Mouse (Mus musculus): ENCODE data around the gene Nek4.

The Nek4 gene

DNA sequence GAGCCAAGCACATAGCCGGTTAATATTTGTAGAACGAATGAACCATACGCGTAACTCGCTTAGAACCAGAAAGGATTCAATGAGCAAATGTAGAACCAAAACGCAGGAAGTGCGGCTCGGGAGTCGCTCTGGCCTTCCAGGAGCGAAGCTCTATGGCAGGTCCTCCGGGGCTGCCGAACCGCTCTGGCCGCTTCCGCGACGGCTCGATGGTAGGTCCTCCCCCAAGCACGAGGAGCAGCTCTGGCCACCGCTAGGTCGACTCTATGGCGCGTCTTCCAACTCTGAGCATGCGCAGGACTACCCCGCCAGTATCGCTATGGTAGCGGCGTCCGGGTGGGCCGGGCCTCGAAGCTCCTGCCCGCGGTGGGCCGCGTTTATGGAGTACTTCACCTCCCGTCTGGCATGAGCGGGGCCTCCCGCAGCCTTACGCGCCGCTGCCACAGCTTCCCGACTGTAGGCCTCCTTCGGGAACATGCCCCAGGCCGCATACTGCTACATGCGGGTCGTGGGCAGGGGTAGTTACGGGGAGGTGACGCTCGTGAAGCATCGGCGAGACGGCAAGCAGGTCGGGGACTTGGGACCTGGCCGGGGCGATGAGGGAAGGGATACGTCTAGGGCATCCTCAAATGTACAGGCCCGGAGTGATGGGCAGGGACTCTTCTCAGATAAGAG lies at the start of gene Nek4:
Gene Nek4, plus strand, starts transcription at position 224 of the 672 bp plus-strand sequence.
- peak; percentile 97 to 98 for DNase-seq (ENCODE audit: low spot score in 2 of 2)

DNA sequence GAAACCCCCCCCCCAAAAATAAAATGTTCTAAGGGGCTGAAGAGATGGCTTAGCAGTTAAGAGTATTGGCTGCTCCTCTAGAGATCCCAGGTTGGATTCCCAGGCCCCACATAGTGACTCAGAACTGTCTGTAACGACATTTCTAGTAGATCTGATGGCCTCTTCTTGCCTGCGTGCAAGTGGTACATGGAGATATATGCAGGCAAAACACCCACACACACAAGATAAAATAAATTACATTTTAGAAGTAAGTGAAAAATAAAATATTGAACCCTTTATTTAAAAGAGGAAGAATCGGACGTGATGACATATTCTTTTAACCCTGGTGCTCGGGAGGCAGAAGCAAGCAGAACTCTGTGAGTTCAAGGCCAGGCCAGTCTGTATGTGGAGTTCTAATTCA lies 48.5 kb upstream of the Nek4 start:
- no peak for DNase-seq (ENCODE audit: low spot score in 2 of 2)

DNA sequence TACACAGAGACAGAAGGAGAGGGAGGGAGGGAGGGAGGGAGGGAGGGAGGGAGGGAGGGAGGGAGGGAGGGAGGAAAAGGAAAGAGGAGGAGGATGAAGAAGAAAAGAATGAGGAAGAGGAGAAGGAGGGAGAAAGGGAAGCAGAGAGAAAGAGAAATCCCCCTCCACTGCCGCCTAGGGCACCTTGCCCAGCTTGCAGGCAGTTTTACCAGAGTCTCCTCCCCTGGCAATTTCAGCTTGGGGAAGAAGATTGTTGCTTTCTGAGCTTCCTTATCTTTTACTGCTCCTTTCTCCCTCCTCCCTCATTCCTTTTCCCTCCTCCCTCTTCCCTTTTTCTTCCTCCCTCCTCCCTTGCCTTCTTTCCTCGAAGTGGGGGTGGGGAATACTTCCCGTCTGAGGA lies 48.1 kb upstream of the Nek4 start:
- DNase-seq (ENCODE audit: low spot score in 2 of 2): no peak

DNA sequence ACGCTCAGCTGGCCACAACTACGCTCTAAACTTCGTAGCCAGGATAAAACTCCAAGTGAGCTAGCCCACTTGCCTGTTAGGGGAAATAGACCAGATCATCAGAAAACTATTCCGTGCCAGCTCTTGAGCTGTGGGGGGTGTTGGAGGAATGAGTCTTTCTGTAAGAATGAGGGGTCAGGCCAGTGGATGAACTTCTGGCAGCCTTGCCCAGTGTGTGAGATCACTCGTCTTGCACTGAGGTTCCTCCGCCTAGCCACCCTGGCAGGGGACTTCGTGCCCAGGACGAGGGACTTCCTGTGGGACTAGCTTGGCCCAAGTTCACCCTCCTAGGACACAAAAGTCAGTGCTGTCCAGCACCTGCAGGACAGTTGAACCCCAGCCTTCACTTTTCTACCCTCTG lies 46.9 kb upstream of the Nek4 start:
- DNase-seq (ENCODE audit: low spot score in 2 of 2): no peak

DNA sequence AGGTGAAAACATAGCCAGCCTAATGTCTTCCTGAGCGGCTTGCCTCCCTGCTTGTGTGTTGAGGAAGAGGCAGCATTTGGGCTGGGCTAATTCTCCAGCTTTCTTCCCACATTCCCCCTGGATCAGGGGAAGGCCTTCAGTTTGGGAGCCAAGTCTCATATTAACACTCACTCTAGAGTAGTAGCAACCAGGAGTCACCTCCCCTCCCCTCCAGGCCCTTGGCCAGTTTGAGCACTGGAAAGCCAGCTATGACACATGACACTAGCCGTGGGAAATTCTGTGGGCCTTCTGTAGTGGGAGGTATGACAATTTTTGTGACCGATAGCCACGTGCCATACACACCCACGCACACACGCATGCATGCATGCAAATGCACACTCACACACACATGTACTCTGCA lies 45.2 kb upstream of the Nek4 start:
- no peak for DNase-seq (ENCODE audit: low spot score in 2 of 2)

DNA sequence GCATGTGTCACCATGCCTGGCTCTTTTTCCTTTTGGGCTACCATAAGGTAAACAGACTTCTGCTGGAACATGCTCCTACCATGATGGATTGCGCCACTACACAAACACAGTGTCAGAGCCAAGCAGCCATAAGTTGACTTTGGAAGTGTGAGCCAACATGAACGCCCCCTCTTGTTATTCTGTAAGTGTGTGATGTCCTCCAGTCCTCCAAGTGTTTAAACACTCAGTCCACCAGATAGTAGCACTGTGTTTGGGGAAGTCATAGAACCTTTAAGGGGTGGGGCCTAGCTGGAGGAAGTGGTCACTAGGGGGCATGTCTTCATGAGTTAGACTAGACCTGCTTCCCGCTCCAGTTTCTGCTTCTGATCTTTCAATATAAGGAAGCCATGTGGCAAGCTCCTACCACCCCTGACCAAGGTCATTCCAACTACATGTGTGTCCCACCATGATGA lies 43.3 kb upstream of the Nek4 start:
- DNase-seq (ENCODE audit: low spot score in 2 of 2): no peak

DNA sequence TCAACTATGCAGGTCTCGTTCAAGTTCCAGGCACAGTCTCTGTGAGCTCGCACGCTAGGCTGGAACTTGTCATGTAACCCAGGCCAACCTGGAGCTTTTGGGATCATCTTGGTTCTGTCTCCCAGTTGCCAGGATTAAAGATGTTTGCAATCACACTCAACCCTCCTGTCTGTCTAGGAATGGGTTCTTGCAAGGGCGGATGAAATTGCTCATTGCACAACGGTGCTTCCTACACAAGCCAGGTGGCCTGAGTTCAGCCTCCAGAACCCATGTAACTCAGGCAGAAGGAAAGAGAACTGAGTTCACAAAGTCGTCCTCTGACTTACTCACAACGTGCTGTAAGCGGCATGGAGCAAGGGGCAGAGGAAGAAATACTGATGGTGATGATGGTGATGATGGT lies 40.0 kb upstream of the Nek4 start:
- DNase-seq (ENCODE audit: low spot score in 2 of 2): no peak

DNA sequence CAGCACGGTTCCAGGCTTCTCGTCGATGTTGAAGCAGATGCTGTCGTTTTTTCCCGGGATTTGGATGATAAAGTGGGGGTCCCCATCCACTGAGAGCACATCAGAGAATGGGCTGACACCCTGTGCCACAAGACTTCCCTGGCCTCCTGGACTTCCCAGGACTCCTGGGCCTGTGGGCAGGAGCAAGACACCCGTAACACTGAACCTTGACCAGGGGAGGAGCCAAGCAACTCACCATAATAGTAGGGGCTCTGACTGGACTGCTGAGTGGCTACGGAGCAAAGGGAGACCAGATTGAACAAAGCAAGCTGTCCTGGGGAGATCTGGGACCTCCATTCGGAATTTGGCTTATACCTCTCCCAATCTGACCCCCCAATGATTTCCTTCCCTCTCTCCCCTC lies 38.5 kb upstream of the Nek4 start:
- DNase-seq (ENCODE audit: low spot score in 2 of 2): no peak

DNA sequence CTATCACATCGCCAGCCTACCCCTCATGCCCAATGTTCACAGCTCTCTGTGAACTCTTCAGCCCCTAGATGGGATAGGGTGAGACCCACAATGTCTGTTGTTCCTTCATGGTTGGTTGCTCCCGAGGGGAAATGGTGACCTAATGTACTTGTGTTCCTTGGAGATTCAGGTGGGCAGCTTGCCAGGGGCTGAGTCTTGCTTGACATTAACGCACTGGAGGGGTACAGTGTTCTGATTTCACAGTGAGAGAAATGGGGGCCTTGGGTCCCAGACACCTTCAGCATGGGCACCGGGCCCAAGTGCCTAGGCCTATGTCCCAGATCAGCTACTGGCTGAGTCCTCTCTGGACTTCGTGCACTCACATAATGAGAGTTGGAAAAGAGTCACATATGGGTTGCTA lies 37.8 kb upstream of the Nek4 start:
- no peak for DNase-seq (ENCODE audit: low spot score in 2 of 2)

DNA sequence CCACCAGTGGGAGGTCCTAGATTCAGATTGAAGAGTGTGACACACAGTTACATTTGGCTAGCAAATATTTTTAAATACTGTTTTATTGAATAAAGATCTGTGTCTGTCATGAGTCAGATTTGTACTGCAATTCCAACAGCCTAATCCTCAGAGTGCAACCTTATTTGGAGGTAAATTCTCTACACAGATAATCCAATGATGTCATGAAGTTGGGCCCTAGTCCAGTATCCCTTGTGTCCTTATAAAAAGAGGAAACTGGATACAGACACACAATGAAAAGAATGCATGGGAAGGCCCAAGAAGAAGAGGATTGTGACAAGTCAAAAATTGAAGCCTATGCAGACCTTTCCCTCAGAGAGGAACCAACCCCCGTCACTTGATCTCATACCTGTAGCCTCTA lies 34.7 kb upstream of the Nek4 start:
- no peak for DNase-seq (ENCODE audit: low spot score in 2 of 2)

DNA sequence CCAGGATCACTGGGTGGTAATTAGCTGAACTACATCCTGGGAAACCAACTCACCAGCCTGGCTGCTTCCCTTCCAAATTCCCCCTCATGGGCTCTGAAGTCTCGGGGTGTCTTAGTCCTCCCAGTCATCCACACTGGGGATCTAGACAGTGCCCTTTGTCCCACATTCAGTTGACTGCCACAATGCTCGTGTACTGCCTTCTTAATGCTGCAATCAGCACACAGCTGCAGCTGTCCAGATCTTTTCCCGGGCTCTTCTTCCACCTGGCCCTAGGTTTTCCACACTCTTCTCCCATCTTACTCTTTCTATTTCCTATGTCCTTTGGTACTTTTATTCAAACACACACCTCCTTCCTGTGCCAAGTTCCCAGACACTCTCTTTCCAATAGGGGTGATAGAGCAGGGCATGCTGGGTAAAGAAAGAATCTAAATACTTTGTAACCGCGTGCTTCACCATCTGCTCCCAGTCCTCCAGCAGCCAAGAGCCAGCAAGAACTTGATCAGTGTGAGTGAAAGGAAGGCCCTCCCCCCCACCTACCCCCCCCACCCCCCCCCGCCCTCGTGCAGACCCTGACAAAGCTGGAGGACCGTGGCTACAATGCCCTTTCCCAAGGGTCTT lies 29.0 kb upstream of the Nek4 start:
- no peak for DNase-seq (ENCODE audit: low spot score in 2 of 2)

DNA sequence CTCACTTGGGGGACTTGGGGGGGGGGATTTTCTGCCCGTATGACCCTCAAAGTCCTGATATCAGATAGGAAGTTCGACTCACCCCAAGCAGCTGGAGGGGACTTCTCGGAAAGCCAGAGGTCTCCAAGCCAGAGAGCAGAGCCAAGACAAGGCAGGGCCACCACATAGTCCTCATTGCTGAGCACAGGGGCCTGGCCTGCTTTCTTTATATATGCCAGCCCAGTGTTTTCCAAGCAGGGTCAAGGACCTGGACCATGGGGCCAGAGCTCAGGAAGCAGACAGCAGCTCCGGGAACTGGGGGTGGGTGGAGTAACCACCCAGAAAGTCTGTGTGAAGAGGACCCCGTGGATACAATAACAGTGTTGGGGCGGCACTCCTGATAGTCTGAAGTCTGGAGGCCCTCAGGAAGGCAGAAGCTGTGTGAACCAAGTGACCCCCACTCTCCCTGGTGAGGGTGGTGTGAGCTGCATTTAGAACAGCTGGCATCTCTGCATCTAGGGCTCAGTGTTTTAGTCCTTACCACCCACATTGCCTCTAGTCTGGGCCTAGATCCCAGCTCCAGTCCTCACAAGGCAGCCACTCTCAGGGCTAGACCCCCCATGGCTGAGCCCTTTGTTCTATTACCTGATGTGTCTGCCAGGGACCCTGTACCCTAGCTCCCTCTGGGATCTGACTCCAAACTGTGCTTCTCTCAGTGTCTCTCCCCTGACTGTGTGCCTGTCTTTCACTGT lies 27.6 kb upstream of the Nek4 start, which contains the start of gene Itih3:
Gene Itih3, minus strand, starts transcription at position 386 of the 731 bp plus-strand sequence.
- peak in 1 of 2 experiments; percentile 16 for DNase-seq (ENCODE audit: low spot score in 2 of 2)

DNA sequence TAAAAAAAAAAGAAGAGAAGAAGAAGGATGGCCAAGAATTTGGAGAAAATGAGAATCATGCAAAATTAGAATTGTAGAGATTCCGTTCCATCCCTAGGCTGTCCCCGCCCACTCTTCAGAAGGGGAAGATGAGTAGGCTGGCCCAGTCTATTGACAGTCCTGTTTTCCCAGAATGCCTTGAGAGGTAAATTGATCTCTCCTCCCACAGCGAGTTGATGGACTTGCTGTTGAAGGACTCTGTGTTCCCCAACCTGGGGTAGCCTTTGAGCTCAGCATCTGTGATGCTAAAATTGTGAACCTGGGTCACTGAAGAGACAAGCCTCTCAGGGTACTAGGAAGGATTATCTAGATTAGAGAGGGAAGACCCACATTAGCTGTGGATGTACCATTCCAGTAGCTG lies 25.7 kb upstream of the Nek4 start:
- DNase-seq (ENCODE audit: low spot score in 2 of 2): no peak

DNA sequence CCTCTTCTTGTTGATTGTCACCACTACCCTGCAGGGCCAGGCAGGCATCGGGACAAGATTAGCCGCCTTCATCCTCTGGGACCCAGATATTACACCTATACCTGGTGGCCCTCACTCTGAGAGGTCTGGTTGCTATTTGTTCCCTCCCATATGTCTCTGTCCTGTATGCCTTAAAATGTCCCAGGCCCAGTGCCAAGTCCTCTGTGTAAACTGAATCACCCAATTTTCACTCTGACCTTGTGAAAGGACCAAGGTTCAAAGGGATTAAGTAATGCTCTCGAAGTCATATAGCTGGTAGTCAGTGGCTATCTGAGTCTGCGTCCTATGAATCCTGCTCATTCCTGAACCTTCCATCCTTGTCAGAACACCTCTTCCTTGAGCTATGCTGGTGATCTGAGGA lies 20.8 kb upstream of the Nek4 start:
- DNase-seq (ENCODE audit: low spot score in 2 of 2): no peak

DNA sequence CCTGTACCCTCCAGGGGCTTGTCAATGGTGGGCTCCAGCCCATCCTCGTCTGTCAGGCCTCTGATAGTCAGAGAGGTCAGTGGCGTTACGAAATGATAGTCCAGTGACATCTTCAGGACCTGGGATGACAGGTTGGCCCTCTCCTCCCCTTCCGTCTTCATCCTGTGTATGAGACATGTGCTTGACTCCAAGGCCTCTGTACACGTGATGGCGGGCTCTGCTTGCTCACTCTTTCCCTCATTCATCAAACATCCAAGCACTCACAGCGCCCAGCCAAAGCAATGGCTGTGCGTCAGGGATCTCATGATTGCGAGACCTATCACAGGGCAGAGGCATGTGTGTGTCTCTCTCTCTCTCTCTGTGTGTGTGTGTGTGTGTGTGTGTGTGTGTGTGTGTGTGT lies 17.8 kb upstream of the Nek4 start:
- no peak for DNase-seq (ENCODE audit: low spot score in 2 of 2)

DNA sequence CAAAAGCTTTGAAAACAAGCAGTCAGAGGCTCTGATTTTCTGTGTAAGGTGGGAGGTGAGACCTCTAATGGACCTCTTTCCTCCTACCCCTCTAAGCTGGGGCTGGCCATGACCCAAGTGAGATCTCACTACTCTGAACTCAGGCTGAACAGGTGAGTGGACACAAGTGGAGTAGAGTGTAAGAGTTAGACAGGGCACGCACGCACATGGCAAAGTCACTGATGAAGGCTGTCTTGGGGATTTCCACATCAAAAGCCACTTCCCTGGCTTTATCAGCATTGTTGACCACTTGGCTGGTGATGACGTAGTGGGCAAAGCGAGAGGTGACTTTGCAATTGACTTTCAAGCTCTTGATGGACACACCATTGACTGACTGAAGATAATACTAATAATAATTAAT lies 8.9 kb upstream of the Nek4 start:
- DNase-seq (ENCODE audit: low spot score in 2 of 2): no peak

DNA sequence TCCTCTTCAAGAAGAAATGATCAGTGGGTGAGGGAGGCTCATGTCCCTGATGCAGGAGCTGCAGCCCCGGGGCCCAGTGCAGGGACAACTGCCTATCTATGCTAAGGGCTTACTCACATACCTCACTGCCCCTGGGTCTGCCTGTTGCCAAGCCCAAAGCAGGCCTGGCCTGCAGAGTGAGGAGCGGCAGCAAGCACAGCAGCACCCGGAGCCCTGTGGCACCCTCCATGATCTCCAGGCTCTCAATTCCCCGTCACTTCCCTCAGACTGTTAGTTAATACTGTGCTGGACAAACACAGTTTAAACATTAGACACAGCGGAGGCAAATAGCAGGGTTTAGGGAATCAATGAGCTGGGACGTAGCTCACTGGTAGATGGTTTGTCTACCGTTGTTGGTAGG lies 8.1 kb upstream of the Nek4 start, which contains the start of gene Itih1:
Gene Itih1, minus strand, starts transcription at position 252 of the 400 bp plus-strand sequence.
- DNase-seq (ENCODE audit: low spot score in 2 of 2): no peak

DNA sequence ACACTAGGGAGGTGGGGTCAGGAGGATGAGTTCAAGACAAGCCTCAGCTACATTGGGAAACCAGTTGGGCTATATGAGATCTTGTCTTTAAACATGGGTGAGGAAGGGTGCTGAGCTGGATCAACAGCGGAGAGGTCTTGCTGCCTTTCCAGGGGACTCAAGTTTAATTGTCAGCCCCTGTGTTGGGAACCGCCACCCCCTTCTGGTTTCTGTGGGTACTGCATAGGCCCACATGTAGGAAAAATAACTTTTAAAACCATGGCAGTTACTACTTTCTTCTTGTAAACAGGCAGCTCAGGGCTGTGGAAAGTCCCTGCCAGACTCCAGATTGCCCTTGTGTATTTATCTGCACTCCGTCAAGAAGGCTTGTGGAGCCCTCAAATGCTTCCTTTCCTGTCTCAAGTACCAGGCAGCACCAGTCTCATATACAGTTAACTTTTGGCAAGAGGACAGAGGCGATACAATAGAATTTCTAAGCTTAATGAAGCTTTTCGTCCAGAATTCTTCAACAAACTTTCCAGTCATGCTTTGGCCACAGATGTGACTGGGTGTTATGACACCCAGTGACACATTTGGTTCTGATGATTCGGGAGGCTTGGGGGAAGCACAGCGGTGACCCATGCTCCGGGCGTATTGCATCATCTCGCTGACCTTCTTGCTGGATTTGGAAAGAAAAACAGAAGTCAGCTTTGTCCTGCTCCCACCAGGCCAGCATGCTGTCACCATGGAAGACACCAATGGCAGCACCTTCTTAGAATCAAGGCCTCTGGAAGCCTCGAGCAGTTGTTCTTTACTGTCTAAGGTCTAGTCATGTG lies 7.1 kb upstream of the Nek4 start:
- DNase-seq (ENCODE audit: low spot score in 2 of 2): peak; percentile 24 to 67

DNA sequence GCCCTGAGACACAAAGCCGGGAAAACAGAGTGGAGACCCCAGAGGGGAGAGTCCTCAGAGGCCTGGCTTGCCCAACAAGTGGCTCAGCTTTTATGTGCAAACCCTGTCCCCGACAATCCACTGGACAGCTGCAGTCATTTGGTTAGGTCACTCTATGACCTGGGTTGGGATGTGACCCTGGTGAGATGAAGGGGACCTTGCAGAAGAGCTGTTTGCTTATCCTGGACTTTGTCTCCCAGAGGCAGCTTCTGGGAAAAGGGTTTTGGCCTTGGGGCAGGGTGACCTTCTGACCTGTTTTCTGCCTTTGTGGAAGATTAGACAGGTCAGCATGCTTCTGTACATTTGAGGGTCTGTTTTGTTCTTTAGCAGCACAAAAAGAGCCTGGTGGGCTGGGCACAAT lies 6.4 kb upstream of the Nek4 start:
- DNase-seq (ENCODE audit: low spot score in 2 of 2): no peak

DNA sequence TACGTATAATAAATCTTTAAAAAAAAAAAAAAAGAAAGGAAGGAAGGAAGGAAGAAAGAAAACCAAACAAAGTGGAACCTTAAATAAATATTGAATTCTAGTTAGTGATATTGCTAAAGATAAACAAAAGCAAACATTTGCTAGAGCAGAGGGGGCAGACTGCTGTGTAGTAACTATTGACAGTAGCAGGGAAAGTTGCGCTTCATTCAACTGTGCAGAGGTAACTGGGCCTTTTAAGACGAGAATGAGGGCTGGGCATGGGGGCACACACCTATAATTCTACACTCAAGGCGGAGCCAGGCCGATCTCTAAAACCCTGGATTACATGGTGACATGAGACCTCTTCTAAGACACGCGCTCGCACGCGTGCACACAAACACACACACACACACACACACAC lies 1.2 kb upstream of the Nek4 start:
- DNase-seq (ENCODE audit: low spot score in 2 of 2): no peak

DNA sequence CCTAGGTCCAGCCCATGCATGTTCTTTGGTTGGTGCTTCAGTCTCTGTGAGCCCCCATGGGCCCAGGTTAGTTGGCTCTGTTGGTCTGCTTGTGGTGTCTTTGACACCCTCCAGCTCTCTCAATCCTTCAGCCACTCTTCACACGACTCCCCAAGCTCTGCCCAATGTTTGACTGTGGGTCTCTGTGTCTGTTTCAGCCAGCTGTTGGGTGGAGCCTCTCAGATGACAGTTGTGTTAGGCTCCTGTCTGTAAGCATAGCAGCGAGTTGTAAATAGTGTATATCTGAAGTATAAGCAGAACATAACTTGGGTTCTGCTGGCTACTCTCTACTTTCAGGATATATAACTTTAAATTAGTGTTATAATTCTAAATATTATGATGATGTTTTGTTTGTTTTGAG lies 7.3 kb downstream of the Nek4 start:
- DNase-seq (ENCODE audit: low spot score in 2 of 2): no peak

DNA sequence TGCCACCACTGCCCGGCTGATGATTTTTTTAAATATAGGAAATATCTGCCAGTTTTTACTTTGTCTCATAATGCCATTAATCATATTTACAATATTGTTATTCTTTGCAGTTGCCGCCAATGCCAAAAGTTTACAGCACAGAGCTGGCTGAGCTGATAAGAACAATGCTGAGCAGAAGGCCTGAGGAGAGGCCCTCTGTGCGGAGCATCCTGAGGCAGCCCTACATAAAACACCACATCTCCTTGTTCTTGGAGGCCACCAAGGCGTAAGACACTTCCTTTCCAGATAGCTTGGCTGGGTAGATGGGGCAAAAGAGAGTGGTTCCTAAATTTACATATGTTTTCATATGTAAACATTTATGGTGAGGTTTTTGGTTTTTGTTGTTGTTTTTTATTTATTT lies 7.9 kb downstream of the Nek4 start:
- DNase-seq (ENCODE audit: low spot score in 2 of 2): no peak

Measured in heart, adult 9 months (tissue).